Mouse (Mus musculus): ENCODE results near the gene Rspo1.
"Not testable (repeated sequence)": the region's sequence is repeated elsewhere in the genome, so short reads cannot be mapped to it uniquely, and the experiment has no call there.

Rspo1 gene

DNA sequence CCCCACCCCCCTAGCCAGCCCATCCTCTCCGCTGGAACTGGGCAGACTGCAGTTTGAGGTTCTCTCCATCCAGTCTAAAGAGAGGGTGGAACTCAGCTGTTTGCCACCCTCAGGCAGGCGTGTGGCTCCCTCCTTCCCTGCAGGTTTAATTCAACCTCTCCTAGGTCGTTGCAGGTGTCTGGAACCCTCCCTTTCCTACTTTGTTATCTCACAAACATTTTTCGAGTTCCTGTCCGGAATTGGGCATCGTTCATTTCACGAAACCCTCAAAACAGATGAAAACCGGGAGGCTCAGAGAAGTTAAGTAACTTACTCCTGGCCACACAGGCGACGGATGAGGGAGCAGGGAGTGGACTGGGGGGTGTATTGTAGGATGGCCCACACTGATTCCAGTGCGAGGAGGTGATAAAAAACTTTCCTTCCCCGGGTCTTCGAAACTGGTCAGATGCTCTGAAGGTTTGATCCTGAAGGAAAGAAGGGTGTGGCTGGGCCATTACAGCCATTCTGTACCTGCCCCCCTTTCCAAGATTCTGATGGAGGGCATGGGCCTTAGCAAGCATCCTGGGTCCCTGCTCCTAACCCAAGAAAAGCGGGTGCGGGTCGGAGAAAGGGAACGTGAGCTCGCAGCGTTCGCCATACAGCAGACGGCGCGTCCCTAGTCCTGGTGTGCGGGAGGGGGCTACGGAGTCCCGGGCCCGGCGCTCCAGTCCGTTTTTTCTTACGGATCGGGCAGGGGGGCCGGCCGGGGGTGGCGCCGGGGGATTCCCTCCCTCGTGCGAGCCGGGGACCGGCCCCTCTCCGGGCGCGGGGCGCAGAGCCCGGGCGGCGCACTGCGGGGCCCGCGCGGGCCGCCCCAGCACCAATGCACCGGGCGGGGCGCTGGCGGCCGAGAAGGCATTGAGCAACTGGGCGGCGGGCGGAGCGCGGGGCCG is at the start of gene Rspo1:
Rspo1 (plus strand) TSS at position 760 of the 932 bp plus-strand sequence.
- CTCF ChIA-PET, result interaction anchor here (0.8 kb wide), 1 partner anchor 146 kb away, joined by 3 read pairs; no protein-coding TSS in a partner anchor

DNA sequence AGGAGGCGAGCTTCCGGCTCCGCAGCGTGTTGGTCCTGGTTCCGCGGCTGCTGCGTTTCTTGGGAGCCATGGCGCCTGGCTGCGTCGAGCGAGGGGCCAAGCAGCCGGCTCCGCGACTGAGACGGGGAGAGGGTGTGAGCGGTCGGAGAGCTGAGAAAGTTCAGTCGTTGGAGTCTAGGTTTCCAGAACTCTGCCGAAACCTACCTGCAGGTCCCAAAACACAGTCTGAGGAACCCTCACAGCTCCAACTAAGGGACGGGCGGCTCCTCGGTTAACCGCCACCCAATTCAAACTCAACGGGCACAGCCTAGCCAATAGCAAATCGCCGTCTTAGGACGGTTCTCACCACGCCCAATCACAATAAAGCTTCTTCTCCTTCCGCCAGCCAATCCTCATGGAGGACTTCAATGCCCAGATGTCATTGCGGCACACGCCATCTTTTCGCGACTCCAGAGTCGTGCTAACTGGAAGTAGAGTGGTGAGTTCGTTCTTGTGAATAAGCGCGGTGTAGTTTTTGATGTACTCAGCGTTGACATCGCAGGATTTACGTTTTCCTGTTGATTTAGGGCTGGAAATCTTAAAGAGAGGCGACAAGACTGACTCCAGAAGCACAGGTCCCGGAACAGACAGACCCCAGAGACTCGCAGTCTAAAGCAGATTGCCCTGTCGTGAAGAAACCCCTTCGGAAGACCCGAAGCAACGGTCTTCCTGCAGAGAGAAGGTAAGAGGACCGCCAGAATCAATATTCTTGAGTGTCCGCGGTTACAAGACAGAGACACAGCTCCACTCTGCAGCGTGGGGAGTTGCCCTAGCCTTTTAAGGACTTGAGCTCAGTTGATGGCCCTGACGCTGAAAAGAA is 49.4 kb upstream of the Rspo1 start, which contains the start of gene 9930104L06Rik:
9930104L06Rik (plus strand) TSS at position 436 of the 859 bp plus-strand sequence.
- CTCF ChIA-PET, result interaction anchor here (0.9 kb wide), 1 partner anchor 163 kb away, joined by 4 read pairs; no protein-coding TSS in a partner anchor

DNA sequence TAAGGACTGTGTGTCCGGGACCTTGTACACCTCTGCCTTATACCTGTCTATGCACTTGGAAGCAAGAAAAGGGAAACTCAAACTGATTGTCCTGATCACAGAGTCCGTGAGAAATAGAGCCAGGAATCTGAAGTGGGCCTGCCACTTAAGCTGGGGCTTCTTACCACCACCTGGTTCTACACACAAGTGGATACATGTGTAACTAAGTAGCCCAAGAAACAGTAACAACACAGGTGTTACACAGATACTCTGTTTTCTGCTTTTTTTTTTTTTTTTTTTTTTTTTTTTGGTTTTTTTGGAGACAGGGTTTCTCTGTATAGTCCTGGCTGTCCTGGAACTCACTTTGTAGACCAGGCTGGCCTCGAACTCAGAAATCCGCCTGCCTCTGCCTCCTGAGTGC is 47.0 kb upstream of the Rspo1 start, which contains the start of gene Cdca8:
Cdca8 (minus strand) TSS at position 101 of the 400 bp plus-strand sequence.
- CTCF ChIA-PET, result not testable (repeated sequence)

DNA sequence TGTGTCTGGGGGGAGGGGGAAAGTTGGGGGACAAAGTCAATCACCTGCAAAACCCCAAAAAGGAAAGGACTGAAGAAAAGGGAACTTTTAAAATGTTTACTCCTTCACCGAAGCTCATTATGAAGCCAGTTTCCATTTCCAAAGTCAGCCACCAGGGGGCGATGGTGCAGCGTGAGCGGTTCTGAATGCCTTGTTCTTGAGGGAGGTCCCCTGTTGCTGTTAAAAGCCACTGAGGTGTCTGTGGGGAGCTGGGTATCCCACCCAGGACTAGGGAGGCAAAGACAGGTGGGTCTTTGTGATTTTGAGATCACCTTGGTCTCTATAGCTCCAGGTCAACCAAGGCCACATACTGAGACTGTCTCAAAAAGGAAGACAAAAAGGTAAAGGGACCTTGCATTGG is 43.2 kb upstream of the Rspo1 start:
- CTCF ChIA-PET, result no interaction called here

DNA sequence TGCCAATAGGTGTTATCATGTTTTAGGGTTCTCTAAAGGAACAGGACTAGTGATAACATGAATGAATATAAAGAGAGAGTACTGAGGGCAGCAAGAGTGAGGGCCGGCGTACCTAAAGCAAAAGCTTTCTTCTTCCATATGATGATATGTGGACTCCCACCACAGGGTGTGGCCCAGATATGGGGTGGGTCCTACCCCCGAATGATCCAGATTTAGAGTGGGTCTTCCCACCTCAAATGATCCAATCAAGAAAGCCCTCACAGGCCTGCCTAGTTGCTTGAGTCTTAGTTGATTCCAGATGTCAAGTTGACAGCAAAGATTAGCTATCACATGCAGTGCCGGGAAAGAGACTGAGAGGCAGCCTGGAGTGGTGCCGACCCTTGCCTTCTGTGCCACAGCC is 42.4 kb upstream of the Rspo1 start:
- CTCF ChIA-PET, result no interaction called here

DNA sequence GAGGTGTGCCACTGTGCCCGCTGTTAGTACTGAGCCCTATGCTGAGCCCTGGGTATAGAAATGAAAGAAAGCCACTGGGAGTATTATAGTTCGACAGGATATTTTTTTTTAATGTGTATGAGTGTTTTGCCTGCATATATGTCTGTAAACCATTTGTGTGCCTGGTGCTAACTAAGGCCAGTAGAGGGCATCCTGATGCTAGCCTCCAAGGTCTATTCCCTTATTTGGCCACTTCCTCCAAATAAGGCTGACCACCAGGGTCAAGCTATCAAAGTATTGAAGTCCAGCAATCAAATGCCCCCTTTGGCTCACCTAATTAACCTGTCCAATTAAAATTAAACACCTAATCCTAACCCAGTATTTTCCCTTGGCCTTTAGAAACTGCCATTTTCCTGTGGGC is 41.3 kb upstream of the Rspo1 start:
- CTCF ChIA-PET, result no interaction called here

DNA sequence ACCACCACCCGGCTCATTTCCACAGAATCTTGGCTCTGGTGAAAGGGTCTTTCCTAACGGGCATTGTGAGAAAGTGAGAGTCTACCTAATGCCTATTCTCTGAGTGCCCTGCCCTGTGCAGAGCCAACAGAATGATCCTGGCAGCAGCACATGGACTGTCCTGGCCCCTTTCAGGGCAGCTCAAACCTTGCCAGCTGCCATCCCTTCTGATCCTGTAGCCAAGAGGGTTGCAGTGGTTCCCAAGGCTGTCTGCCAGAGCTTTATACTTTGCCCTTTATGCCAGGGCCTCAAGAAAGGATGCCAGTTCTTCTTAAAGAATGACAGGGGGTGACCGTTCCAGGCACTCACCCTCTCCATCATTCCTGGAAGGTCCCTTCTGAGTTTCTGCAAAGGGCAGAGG is 36.7 kb upstream of the Rspo1 start:
- CTCF ChIA-PET, result no interaction called here

DNA sequence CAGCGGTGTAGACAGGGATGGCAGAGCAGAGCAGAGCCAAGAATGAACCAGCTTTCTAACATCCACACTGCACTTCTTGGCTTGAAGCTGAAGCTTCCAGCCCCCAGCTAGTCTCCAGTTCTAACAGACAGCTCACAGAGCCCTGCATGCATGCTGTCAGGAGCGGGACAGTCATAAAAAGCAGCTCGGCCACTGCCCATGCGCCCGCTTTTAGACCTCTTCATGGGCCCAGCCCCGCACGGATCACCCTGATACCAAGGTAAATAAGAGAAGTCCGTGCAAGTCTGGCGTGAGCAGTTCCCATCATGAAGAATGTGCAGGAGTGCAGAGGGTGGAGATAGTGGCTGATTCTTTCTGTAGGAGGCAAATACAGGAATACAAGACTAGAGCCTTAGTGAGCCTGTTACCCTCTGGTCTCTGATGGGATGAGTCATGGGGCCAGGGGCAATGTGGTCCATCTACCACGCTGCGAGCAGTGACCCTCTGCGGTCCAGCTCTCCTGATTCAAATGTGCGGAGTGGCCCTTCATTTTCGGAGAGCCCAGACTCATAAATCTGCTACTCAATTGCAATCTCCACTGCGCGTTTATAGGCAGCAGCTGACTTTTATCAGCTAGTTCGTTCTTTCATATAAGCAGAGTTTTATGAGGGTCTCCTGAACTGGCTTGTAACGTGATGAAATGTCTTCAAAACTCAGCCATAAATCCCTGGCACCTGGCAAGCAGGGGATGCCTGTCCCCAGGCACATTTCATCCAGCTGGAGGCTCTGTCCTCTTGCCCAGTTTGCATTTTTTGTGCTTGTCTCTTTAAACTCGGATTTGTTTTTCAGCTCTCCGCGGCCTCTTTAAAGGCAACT is 35.8 kb upstream of the Rspo1 start:
- CTCF ChIA-PET, result no interaction called here

DNA sequence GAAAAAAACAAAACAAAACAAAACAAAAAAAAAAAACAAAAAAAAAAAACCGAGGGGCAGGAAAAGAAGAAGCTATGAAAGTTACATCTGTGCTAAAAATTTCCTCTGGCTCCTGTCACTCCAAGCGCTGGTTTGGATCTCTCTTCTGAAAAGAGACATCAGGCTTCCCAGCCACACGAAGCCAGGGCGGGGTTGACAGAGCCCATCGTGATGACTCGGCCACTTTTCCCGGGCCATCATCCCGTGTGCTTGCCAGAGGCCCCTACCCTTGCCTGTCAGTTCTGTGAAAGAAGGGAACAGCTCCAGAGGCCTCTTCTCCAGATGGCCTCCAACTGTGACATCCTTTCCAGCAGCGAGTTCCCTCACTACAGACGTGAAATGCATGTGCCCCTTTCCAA is 35.2 kb upstream of the Rspo1 start:
- CTCF ChIA-PET, result no interaction called here

DNA sequence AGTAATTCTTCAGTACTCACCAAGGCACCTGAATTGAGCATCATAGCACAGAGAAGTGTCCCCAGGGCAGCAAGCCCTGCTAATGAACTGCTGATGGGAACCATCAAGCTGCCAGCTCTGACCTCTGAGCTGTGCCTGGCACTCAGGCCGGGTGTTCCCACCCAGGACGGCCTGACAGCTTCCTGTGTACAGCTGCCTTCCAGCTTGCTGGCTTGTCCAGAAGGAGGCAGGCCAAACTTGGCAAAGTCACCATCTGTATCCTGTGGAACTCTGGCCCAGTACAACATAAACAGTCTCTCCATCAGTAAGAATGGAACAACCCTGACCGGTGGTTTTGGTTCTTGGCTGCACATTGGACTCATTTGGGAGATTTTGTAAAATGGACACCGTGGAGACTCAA is 32.7 kb upstream of the Rspo1 start:
- CTCF ChIA-PET, result no interaction called here

DNA sequence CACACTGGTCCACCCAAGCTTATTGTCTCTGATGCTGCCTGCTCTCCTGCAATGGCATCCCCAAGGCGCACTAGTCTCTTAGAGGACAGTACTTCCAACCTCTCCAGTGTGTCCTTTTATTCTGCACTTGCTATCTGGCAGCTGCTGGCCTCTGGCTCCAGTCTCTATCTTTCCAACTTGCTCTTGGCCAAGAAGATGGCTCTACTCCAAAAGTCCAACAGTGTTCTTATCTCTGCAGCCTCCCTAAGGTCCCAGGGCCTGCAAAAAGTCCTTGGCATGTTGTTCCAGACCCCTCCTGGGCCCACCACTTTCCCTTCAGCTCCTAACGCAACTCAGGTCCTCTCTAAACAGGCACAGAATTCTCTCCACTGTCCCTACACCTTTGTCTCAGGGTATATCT is 28.9 kb upstream of the Rspo1 start:
- CTCF ChIA-PET, result no interaction called here

DNA sequence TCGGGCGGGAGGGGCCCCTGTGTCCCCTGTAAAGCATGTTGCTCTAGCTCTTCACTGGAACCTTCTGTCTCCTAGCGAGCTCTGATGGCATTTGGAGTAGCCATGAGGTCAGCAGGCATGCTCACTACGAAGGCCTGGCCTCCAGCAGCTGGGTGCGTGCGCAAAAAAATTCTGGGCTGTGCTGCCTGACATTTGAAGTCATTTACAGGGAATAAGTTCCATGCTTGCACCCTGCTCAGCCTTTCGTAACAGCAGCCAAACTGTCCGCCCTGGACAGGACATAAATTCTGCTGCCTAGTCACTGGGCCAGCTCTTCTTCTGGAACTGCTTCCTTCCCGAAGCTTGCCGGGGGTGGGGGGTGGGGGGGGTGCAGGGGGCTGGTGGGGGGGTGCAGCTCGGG is 27.2 kb upstream of the Rspo1 start:
- CTCF ChIA-PET, result no interaction called here

DNA sequence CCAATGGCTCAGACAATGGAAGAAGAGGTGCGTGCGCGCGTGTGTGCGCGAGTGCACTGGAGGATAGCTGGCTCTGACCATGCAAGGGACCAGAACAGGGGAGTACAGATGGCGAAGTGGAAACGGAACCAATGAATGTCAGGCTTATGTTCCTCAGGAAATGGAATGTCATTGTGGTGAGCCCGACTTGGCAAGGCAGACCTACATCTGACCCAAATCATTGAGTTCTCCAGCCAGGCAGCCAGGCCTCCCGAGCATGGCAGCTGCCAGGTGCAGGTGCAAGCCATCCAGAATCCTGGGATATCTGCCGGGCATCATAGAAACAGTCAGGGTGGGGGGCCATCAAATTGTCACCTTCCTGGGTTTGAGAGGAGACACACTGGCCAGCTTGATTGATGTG is 25.3 kb upstream of the Rspo1 start:
- CTCF ChIA-PET, result no interaction called here

DNA sequence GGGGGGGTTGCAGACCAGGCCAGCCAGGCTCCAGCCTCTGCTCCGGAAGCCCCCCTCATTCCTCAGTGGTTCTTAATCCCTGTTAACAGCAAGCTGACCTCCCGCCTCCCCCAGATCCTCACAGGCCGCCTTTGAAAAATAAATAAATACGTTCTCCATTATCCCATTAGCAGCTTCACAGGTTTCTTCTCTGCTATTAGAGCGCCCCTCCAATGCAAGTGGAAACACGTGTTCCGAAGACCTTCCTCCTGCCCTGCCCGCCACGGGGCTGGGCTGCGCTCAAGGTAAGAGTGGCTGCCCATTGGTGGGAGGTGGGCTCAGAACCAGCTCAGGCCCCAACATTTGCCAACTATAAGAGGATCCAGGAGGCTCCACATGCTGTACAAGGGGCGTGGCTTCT is 23.7 kb upstream of the Rspo1 start:
- CTCF ChIA-PET, result interaction anchor here (0.6 kb wide), 1 partner anchor 322 kb away, joined by 3 read pairs; no protein-coding TSS in a partner anchor

DNA sequence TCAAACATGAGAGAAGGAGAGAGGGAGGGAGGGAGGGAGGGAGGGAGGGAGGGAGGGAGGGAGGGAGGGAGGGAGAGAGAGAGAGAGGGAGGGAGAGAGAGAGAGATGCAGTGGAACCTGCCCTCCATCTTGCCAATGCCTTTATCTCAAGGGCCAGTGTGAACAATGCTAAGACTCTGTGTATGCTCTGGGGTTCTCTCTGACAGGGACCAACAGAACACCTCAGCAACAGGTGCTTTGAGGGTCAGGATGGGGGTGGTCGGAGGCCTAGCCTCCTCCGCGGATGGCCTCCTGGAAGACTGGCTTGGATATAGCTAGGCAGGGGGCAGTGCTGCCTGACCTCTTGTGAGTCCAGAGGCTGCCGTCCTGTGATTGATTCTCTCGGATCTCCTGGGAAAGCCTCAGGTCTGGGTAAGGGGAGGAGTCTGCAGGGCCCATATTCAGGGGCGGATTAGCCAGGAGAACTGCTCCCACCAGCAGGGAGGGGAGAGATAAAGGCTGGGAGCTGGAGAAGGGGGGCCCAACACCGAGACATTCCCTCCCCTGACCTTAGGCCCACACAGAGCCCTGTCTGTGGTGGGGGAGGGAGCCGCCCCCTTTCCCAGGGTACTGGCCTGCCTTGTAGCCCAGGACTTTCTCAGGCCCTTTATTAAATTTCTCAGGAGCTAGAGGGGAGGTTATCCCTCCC is 21.2 kb upstream of the Rspo1 start:
- CTCF ChIA-PET, result no interaction called here

DNA sequence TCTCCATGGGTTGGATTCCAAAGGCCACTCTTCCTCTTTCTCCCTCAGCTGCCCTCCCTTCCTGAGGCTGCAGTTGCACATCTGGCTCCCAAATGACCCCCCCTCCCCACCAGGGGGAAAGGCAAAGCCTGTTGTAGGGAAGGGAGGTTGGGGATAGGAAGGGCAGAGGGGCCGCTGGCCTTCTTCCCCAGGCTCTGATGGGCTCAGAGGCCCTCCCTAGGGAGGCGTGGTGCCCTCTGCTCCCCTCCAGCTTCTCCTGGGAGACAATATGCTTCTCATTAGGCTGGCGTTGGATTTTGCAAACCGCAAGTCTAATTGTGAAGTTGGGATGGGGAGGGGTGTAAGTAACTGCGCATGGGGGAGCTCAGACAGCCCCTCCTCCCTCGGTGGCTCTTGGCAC is 17.5 kb upstream of the Rspo1 start:
- CTCF ChIA-PET, result no interaction called here

DNA sequence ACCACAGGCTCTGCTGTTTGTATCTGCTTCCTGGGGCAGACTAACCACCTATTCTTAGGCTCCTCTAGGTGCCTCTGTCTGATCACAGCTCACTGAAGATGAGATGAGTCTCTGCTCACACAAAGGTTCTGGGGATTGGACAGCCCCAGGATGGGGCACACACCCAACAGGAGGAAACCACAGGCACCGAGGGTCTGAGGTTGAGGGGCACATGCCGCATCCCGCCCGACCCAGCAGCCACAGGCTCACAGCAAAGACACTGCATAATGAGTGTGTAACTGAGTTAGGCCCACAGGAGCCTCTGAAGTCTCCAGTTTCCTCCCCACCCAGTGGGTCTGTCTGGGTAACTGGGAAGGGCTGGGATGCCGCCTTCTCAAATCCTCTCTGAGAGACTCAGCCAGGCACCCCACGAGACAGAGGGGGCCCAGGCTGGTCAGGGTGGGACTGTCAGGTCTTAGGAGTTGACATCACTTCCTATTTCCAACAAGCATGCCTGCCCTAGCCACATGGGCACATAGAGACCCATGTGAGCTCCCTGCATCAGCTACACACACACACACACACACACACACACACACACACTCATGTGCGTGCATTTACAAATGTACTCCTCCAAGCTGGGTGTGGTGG is 16.9 kb upstream of the Rspo1 start:
- CTCF ChIA-PET, result no interaction called here

DNA sequence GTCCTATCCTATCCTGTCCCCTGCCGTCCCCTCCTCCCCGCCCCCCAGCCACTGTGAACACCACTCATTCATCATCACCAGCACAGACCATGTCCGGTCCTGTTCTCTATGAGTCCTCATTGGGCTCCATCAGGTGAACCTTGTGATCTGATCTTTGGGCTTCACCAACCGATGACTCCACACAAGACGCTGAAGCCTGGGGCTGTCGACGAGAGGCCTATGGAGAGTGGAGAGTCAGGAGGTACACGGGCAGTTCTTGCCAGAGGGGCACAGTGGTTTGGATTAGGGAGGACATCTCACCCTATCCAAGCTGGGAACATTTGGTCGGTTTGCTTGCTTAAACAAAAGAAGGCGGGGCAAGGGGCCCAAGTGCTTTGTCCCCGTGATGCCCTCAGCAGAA is 16.0 kb upstream of the Rspo1 start:
- CTCF ChIA-PET, result no interaction called here

DNA sequence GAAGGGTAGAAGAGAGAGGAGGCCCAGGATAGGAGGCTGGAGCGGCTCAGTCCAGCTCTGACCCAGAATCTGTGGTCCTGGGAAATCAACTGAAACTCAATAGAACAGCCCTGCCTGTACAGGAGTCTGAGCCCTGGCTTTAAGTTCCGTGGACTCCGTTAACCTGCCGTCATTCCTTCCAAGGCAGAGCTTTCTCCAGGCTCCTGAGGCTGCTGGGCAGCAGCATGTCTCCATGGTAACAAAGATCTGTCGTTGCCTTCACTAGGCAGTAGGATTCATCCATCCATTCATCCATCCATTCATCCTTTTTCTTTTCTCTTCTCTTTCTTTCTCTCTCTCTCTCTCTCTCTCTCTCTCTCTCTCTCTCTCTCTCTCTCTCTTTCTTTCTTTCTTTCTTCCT is 15.6 kb upstream of the Rspo1 start:
- CTCF ChIA-PET, result no interaction called here

DNA sequence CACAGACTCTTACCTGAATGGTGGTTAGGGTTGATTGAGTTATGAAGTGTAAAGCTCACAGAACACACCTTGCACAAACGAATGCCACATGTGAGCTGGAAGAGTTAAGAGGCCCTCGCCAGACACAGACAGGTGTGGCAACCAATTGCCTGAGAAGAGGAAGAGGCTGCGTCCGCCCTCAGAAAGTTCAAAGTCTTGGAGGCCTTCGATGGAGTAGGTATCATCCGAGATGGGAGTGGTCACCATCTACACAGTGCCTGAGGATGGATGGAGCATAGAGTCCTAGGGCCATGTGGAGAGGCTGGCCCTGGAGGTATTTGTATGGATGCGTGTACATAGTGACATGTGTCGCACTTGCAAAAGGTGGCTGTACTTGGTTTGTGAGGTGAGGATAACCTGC is 15.1 kb upstream of the Rspo1 start:
- CTCF ChIA-PET, result no interaction called here

DNA sequence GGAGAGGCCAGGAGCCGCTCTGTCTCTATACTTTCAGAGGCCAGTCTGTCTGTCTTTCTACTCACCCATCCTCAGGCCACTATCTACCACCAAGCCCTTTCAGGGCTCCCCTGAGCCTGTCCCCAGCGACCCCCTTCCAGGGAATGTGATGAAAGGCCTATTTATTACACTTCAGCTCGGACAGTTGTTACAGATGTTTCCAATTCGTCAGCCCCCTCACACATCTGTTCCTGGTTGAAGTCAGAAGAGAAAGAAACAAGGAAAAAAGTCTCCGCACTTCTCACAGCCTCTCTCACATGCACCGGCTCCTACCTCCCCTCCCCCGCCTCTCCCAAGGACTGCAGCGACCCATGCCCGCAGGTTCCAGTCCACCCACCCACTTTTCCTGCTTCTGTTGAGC is 13.9 kb upstream of the Rspo1 start:
- CTCF ChIA-PET, result no interaction called here

Data from spleen, embryonic (tissue).